Mouse (Mus musculus): ENCODE measurements around the gene Gba2. TPM values are rescaled to one million over a fixed set of nuclear protein-coding genes. Genes with fewer than 3 reads are reported as not detected.

Gene Gba2
- polyA plus RNA-seq, 1 experiment: 7.6 TPM

GRCm38 (mm10) chr4:43536031-43536430, 42.6 kb downstream of the Gba2 start:
- Histone ChIP-seq H3K4me3 (ENCODE audit: insufficient read depth, low read length) (no peak overlapping the region), H3K4me1 (ENCODE audit: control insufficient read depth, insufficient read depth, low read length) (no peaks in the 10 kb centered on the region), H3K27ac (ENCODE audit: insufficient read depth, low read length) (no peak overlapping the region)
- TF ChIP-seq CTCF (IDR thresholded peaks at IDR 0.05; ENCODE audit: borderline replicate concordance, insufficient read depth, low read length) (no peak), POLR2A (IDR thresholded peaks at IDR 0.05; ENCODE audit: low read depth, low read length) (no peak)

DNA sequence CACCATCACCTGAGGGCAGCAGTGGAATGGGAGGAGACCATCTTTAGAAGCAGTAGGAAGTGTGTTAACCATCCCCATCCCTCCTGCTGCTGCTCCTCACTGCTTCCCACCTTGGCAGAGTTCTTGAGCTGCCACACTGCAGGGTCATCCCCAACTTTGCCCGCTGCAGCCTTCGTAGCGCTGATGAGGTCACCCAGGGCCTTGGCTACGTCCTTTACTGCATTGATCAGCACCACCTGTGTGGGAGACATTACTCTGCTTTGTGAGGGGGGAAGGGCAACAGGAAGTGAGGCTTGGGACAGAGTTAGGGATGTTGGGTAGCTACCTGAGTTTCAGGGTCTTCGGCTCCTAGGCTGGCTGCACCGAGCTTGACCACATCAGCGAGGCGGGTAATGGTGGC, 43.0 kb downstream of the Gba2 start:
- no peaks in the 10 kb centered on the region for H3K4me1 ChIP-seq (ENCODE audit: control insufficient read depth, insufficient read depth, low read length)
- no peak for TF ChIP-seq POLR2A (IDR thresholded peaks at IDR 0.05; ENCODE audit: low read depth, low read length)
- TF ChIP-seq CTCF (IDR thresholded peaks at IDR 0.05; ENCODE audit: borderline replicate concordance, insufficient read depth, low read length): no peak
- no peak overlapping the region for H3K4me3 ChIP-seq (ENCODE audit: insufficient read depth, low read length)
- H3K27ac ChIP-seq (ENCODE audit: insufficient read depth, low read length): no peak overlapping the region

GRCm38 (mm10) chr4:43533270-43533669, 45.4 kb downstream of the Gba2 start:
- H3K27ac ChIP-seq (ENCODE audit: insufficient read depth, low read length): no peak overlapping the region
- no peaks in the 10 kb centered on the region for H3K4me1 ChIP-seq (ENCODE audit: control insufficient read depth, insufficient read depth, low read length)
- TF ChIP-seq CTCF (IDR thresholded peaks at IDR 0.05; ENCODE audit: borderline replicate concordance, insufficient read depth, low read length): no peak
- no peak for TF ChIP-seq POLR2A (IDR thresholded peaks at IDR 0.05; ENCODE audit: low read depth, low read length)
- no peak overlapping the region for H3K4me3 ChIP-seq (ENCODE audit: insufficient read depth, low read length)

DNA sequence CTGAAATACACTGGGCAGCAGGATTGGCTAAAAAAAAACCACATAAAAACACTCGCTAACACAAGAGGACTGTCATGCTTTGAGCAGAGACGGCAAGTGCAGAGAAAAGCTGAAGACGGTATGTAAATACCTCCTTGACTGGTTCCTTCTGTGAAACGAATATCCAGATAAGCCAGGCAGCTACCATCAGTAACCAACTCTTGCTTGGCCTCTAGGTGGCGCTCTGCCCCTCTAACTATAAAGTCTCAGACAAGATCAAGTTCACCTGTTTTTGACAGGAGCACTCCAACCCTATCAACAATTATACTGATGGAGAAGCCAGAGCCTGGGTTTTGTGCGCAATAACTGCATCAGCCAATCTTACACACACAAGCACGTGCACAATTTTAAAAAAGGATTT, 48.1 kb downstream of the Gba2 start:
- no peak for TF ChIP-seq POLR2A (IDR thresholded peaks at IDR 0.05; ENCODE audit: low read depth, low read length)
- TF ChIP-seq CTCF (IDR thresholded peaks at IDR 0.05; ENCODE audit: borderline replicate concordance, insufficient read depth, low read length): peak; percentile 45; the same call in 1 of the 2 replicates
- no peak overlapping the region for H3K27ac ChIP-seq (ENCODE audit: insufficient read depth, low read length)
- no peak overlapping the region for H3K4me3 ChIP-seq (ENCODE audit: insufficient read depth, low read length)
- no peaks in the 10 kb centered on the region for H3K4me1 ChIP-seq (ENCODE audit: control insufficient read depth, insufficient read depth, low read length)

DNA sequence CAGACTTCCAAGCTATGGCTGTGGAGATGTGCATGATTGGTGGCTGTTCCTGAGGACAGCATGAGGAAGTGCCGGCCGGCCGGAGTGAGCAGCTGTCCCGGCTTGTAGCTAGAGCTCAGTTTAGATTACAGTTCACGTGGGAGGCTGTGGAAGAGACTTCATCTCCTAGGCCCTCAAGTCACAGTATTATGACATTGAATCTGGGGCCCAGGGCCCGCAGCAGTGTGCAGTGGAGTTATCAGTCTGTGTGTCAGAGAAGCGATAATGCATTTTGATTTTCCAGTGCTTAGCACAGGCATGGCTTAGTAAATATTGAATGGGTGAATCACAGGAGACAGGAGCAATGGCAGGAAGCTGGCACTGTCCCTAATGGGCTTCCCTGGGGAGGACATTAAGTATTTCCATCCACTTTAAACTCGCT, 48.6 kb downstream of the Gba2 start:
- Histone ChIP-seq H3K4me1 (ENCODE audit: control insufficient read depth, insufficient read depth, low read length) (no peaks in the 10 kb centered on the region), H3K4me3 (ENCODE audit: insufficient read depth, low read length) (no peak overlapping the region), H3K27ac (ENCODE audit: insufficient read depth, low read length) (no peak overlapping the region)
- TF ChIP-seq POLR2A (IDR thresholded peaks at IDR 0.05; ENCODE audit: low read depth, low read length) (no peak), CTCF (IDR thresholded peaks at IDR 0.05; ENCODE audit: borderline replicate concordance, insufficient read depth, low read length) (no peak)

- Histone ChIP-seq H3K4me1 (ENCODE audit: control insufficient read depth, insufficient read depth, low read length) (no peaks in the 10 kb centered on the region), H3K4me3 (ENCODE audit: insufficient read depth, low read length) (no peak overlapping the region)
- TF ChIP-seq CTCF (IDR thresholded peaks at IDR 0.05; ENCODE audit: borderline replicate concordance, insufficient read depth, low read length) (no peak), POLR2A (IDR thresholded peaks at IDR 0.05; ENCODE audit: low read depth, low read length) (no peak)
These were observed 50.2 kb downstream of the Gba2 start for GRCm38 (mm10) chr4:43528487-43528886.

DNA sequence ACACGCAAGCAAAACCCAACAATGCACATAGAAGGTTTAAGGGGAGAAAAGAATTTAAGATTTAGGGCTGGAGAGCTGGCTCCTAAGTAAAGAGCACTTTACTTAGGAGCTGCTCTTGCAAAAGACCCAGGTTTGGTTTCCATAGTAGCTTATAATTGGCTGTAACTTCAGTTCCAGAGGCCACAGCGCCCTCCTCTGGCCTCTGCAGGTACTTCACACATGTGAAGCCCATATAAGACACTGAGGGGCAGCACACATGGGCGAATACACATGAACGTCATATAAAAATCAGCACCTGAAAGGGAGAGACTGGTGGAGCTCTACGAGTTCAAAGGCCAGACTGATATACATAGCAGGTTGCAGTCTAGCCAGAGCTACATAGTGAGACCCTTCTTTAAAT, 50.8 kb downstream of the Gba2 start:
- Histone ChIP-seq H3K4me1 (ENCODE audit: control insufficient read depth, insufficient read depth, low read length) (no peaks in the 10 kb centered on the region), H3K4me3 (ENCODE audit: insufficient read depth, low read length) (no peak overlapping the region), H3K27ac (ENCODE audit: insufficient read depth, low read length) (no peak overlapping the region)
- no peak for TF ChIP-seq CTCF (IDR thresholded peaks at IDR 0.05; ENCODE audit: borderline replicate concordance, insufficient read depth, low read length)
- no peak for TF ChIP-seq POLR2A (IDR thresholded peaks at IDR 0.05; ENCODE audit: low read depth, low read length)

More at GRCm38 (mm10) chr4:43528487-43528886, 50.2 kb downstream of the Gba2 start:
- H3K27ac ChIP-seq (ENCODE audit: insufficient read depth, low read length): no peak overlapping the region

- Histone ChIP-seq H3K27ac (ENCODE audit: insufficient read depth, low read length) (no peak overlapping the region), H3K4me1 (ENCODE audit: control insufficient read depth, insufficient read depth, low read length) (peaks cover 8% of the 10 kb centered on the region; the same call in 1 of the 2 replicates)
These were observed 58.7 kb downstream of the Gba2 start for GRCm38 (mm10) chr4:43519956-43520355.

GRCm38 (mm10) chr4:43519551-43519950, 59.1 kb downstream of the Gba2 start:
- Histone ChIP-seq H3K4me1 (ENCODE audit: control insufficient read depth, insufficient read depth, low read length) (peaks cover 8% of the 10 kb centered on the region; the same call in 1 of the 2 replicates), H3K27ac (ENCODE audit: insufficient read depth, low read length) (no peak overlapping the region), H3K4me3 (ENCODE audit: insufficient read depth, low read length) (peak overlapping the region; percentile 44)
- TF ChIP-seq POLR2A (IDR thresholded peaks at IDR 0.05; ENCODE audit: low read depth, low read length): no peak; the same call in 1 of the 2 replicates
- no peak for TF ChIP-seq CTCF (IDR thresholded peaks at IDR 0.05; ENCODE audit: borderline replicate concordance, insufficient read depth, low read length)

More at GRCm38 (mm10) chr4:43519956-43520355, 58.7 kb downstream of the Gba2 start:
- TF ChIP-seq CTCF (IDR thresholded peaks at IDR 0.05; ENCODE audit: borderline replicate concordance, insufficient read depth, low read length) (no peak), POLR2A (IDR thresholded peaks at IDR 0.05; ENCODE audit: low read depth, low read length) (no peak; the same call in none of the 2 replicates)
- peak overlapping the region; percentile 89 for H3K4me3 ChIP-seq (ENCODE audit: insufficient read depth, low read length)

Other genes with a start within 250 kb of the Gba2 start
- gene Rusc2, start 196.9 kb downstream of the Gba2 start, polyA plus RNA-seq (2011; ENCODE audit: insufficient read length, low read depth, missing spikeins): 44.7 and 80.5 TPM in 2 replicates
- not detected in 2 replicates for gene Fam166b, start 149.7 kb downstream of the Gba2 start, polyA plus RNA-seq (2011; ENCODE audit: insufficient read length, low read depth, missing spikeins)
- gene Tesk1, start 136.9 kb downstream of the Gba2 start, polyA plus RNA-seq (2011; ENCODE audit: insufficient read length, low read depth, missing spikeins): 28.6 and 33.4 TPM in 2 replicates
- 3.8 TPM in 1 of 2 replicates, not detected in the other for gene Cd72, start 124.2 kb downstream of the Gba2 start, polyA plus RNA-seq (2011; ENCODE audit: insufficient read length, low read depth, missing spikeins)
- gene Sit1, start 95.1 kb downstream of the Gba2 start, polyA plus RNA-seq (2011; ENCODE audit: insufficient read length, low read depth, missing spikeins): not detected in 2 replicates
- 32.5 and 39.2 TPM in 2 replicates for gene Ccdc107, start 86.0 kb downstream of the Gba2 start, polyA plus RNA-seq (2011; ENCODE audit: insufficient read length, low read depth, missing spikeins)
- gene Arhgef39, start 79.2 kb downstream of the Gba2 start, polyA plus RNA-seq (2011; ENCODE audit: insufficient read length, low read depth, missing spikeins): 5.4 and 12.8 TPM in 2 replicates
- 0.48 and 2.0 TPM in 2 replicates for gene Car9, start 71.9 kb downstream of the Gba2 start, polyA plus RNA-seq (2011; ENCODE audit: insufficient read length, low read depth, missing spikeins)
- gene Tpm2, start 55.1 kb downstream of the Gba2 start, polyA plus RNA-seq (2011; ENCODE audit: insufficient read length, low read depth, missing spikeins): 722 and 1,110 TPM in 2 replicates
- gene Creb3, start 16.5 kb downstream of the Gba2 start, polyA plus RNA-seq (2011; ENCODE audit: insufficient read length, low read depth, missing spikeins): 72.4 and 89.0 TPM in 2 replicates
- 291 and 380 TPM in 2 replicates for gene Tln1, start 16.2 kb downstream of the Gba2 start, polyA plus RNA-seq (2011; ENCODE audit: insufficient read length, low read depth, missing spikeins)
- gene Rgp1, start 158 bp downstream of the Gba2 start, polyA plus RNA-seq (2011; ENCODE audit: insufficient read length, low read depth, missing spikeins): 34.6 and 45.4 TPM in 2 replicates
- gene Msmp, start 5.6 kb upstream of the Gba2 start, polyA plus RNA-seq (2011; ENCODE audit: insufficient read length, low read depth, missing spikeins): not detected in 2 replicates
- 60.0 and 62.1 TPM in 2 replicates for gene Npr2, start 53.1 kb upstream of the Gba2 start, polyA plus RNA-seq (2011; ENCODE audit: insufficient read length, low read depth, missing spikeins)
- gene Spag8, start 74.7 kb upstream of the Gba2 start, polyA plus RNA-seq (2011; ENCODE audit: insufficient read length, low read depth, missing spikeins): not detected in 2 replicates
- gene Hint2, start 77.6 kb upstream of the Gba2 start, polyA plus RNA-seq (2011; ENCODE audit: insufficient read length, low read depth, missing spikeins): 22.9 and 27.9 TPM in 2 replicates
- 5.2 and 7.4 TPM in 2 replicates for gene Tmem8b, start 90.1 kb upstream of the Gba2 start, polyA plus RNA-seq (2011; ENCODE audit: insufficient read length, low read depth, missing spikeins)
- gene Fam221b, start 90.3 kb upstream of the Gba2 start, polyA plus RNA-seq (2011; ENCODE audit: insufficient read length, low read depth, missing spikeins): 0.62 and 0.67 TPM in 2 replicates
- not detected in 2 replicates for gene Olfr70, start 121.9 kb upstream of the Gba2 start, polyA plus RNA-seq (2011; ENCODE audit: insufficient read length, low read depth, missing spikeins)
- gene Olfr71, start 131.4 kb upstream of the Gba2 start, polyA plus RNA-seq (2011; ENCODE audit: insufficient read length, low read depth, missing spikeins): not detected in 2 replicates
- 0.33 and 0.35 TPM in 2 replicates for gene Hrct1, start 148.3 kb upstream of the Gba2 start, polyA plus RNA-seq (2011; ENCODE audit: insufficient read length, low read depth, missing spikeins)
- gene Spaar, start 151.2 kb upstream of the Gba2 start, polyA plus RNA-seq (2011; ENCODE audit: insufficient read length, low read depth, missing spikeins): not detected in 2 replicates
- not detected in 2 replicates for gene Olfr159, start 192.1 kb upstream of the Gba2 start, polyA plus RNA-seq (2011; ENCODE audit: insufficient read length, low read depth, missing spikeins)
- gene Olfr156, start 245.0 kb upstream of the Gba2 start, polyA plus RNA-seq (2011; ENCODE audit: insufficient read length, low read depth, missing spikeins): not detected in 2 replicates